Mouse (Mus musculus) small intestine, adult 2 months (tissue): ENCODE data around the gene Gm21083.
"Not testable (repeated sequence)": the region's sequence is repeated elsewhere in the genome, so short reads cannot be mapped to it uniquely, and the experiment has no call there.

Experiments used
- CTCF ChIP-seq: fragments of 200-500 bp; IDR thresholded peaks from 2 replicates; pipeline ENCODE4 v1.5.1; 2012; ENCODE audit warnings: low read depth, mild to moderate bottlenecking, control low read depth, inconsistent platforms, low read length, moderate library complexity, mixed read lengths; ENCODE audit not compliant: insufficient replicate concordance, insufficient read length; ENCODE audit errors: extremely low read depth
- POLR2A ChIP-seq: fragments of 200-500 bp; IDR thresholded peaks from 2 replicates; pipeline ENCODE4 v1.6.1; 2012; ENCODE audit warnings: low read depth, mild to moderate bottlenecking, control low read depth, inconsistent platforms, low read length, moderate library complexity

GRCm38 (mm10) chr5:15558654-15559053 lies 18.5 kb upstream of the Gm21083 start:
- TF ChIP-seq POLR2A, CTCF: not testable (repeated sequence)
